Mouse (Mus musculus) hindbrain, embryonic 14.5 days (tissue): ENCODE measurements around the gene Ubqln1. TPM values are rescaled to one million over a fixed set of nuclear protein-coding genes. Genes with fewer than 3 reads are reported as not detected.
A peak's percentile ranks its signal among the peaks of the same experiment; 100 is the strongest.

Experiments
- ATAC-seq: fragments of 200-750 bp; cut with Nextera tagmentation; 2 replicates; pipeline ENCODE4 v1.8.0; 2017; ENCODE audit warnings: moderate number of reproducible peaks, mild to moderate bottlenecking, moderate TSS enrichment, moderate library complexity; ENCODE audit not compliant: low FRiP score
- DNase-seq: peaks from one replicate; pipeline ENCODE4 v3.0.0-alpha.2; 2015; ENCODE audit warnings: low spot score
- H3K27ac ChIP-seq: fragments of 300-500 bp; sonication (generic); 2 replicates; pipeline ENCODE4 v1.5.1; 2014; ENCODE audit warnings: mild to moderate bottlenecking, moderate library complexity
- H3K27me3 ChIP-seq: fragments of 300-500 bp; sonication (generic); 2 replicates; pipeline ENCODE4 v1.6.1; 2014; ENCODE audit warnings: mild to moderate bottlenecking, low read length, mixed read lengths; ENCODE audit not compliant: control insufficient read depth, insufficient read depth
- H3K36me3 ChIP-seq: fragments of 300-500 bp; sonication (generic); replicated peaks from 2 replicates; pipeline ENCODE4 v1.6.1; 2014; ENCODE audit not compliant: control insufficient read depth, insufficient read depth
- H3K4me1 ChIP-seq: fragments of 300-500 bp; sonication (generic); replicated peaks from 2 replicates; pipeline ENCODE4 v1.6.1; 2014; ENCODE audit warnings: antibody characterized with exemption, low read length, mixed read lengths; ENCODE audit not compliant: control insufficient read depth, insufficient read depth
- H3K4me2 ChIP-seq: fragments of 300-500 bp; sonication (generic); replicated peaks from 2 replicates; pipeline ENCODE4 v1.6.1; 2014; ENCODE audit warnings: mild to moderate bottlenecking, moderate library complexity
- H3K4me3 ChIP-seq: fragments of 300-500 bp; sonication (generic); replicated peaks from 2 replicates; pipeline ENCODE4 v1.5.1; 2014; ENCODE audit warnings: mild to moderate bottlenecking, low read length
- H3K9ac ChIP-seq: fragments of 300-500 bp; sonication (generic); 2 replicates; pipeline ENCODE4 v1.6.1; 2014
- H3K9me3 ChIP-seq: fragments of 300-500 bp; sonication (generic); 2 replicates; pipeline ENCODE4 v1.6.1; 2016; ENCODE audit warnings: low read length; ENCODE audit not compliant: control insufficient read depth
- WGBS: fragments of 180-500 bp; shearing (Covaris S2); extraction: QIAGEN DNeasy Blood & Tissue Kit; methylation state at CpG from one replicate; pipeline ENCODE4 v1.1.7; 2014; 5-methylcytosine and 5-hydroxymethylcytosine counted together
- polyA plus RNA-seq: library from polyadenylated mRNA; unstranded; fragments of >200 nt; fragmentation: Nextera tagmentation; extraction: Ambion mirVana; gene quantifications from 2 replicates; pipeline ENCODE4 v1.2.1, GENCODE M21; 2014

Ubqln1 gene
- polyA plus RNA-seq, 1 experiment from 2014 or later = 120 TPM

DNA sequence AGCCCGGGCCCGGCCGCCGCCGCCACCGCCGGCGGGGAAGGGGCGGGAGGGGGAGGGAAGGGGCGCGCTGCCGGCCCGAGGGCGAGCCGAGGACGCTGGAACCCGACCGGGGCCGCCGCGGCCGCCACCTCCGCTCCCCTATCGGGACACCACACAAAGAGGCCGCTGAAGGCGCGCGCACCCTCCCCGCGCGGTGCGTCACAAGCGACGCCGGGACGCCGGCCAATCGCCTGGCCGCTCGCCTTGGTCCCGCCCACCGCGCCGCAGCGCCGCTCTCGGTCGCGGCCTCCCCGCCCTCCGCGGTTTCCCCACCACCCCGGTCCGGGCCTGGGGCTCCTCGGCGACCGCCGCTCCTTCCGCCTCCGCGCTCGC is 87.1 kb downstream of the Ubqln1 start, which contains the start of gene Hnrnpa0:
Gene Hnrnpa0, minus strand, starts transcription at position 161 of the 372 bp plus-strand sequence.
- Histone ChIP-seq H3K4me1 (peaks cover 31% of the 10 kb centered on the region), H3K4me3 (peak within 1 kb of the TSS; percentile 93), H3K4me2 (peak within 1 kb of the TSS; percentile 83), H3K9ac (peak within 1 kb of the TSS; percentile 100), H3K27me3 (no peaks in the 10 kb centered on the region), H3K36me3 (peaks cover 10% of the 10 kb centered on the region), H3K9me3 (no peaks in the 10 kb centered on the region), H3K27ac (peak within 1 kb of the TSS; percentile 100)
- ATAC-seq (peak; percentile 95), DNase-seq (peak; percentile 96)
- 0% methylated on average over 31 of the region's 62 CpGs for WGBS

DNA sequence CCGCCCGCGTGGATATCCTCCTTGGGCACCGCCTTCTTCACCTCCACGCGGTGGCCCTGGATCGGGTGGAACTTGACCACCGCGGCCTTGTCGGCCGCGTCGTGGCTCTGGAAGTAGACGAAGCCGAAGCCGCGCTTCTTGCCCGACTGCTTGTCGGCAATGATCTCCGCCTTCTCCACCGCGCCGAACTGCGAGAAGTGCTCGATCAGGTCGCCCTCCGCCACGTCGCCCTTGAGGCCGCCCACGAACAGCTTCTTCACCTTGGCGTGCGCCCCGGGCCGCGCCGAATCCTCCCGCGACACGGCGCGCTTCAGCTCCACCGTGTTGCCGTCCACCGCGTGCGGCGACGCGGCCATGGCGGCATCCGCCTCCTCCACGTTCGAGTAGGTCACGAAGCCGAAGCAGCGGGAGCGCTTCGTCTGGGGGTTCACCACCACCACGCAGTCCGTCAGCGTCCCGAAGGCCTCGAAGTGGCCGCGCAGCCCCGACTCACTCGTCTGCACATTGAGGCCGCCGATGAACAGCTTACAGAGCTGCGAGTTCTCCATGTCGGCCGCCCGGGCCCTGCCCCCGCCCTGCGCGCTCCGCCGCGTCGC is 87.6 kb downstream of the Ubqln1 start:
- H3K27ac ChIP-seq = peak overlapping the region; percentile 100
- DNase-seq (peak; percentile 59), ATAC-seq (peak; percentile 44)
- H3K9ac ChIP-seq = peak overlapping the region; percentile 100
- H3K4me3 ChIP-seq = peak overlapping the region; percentile 93
- no peaks in the 10 kb centered on the region for H3K27me3 ChIP-seq
- peaks cover 10% of the 10 kb centered on the region for H3K36me3 ChIP-seq
- under 1% methylated on average over 79 of the region's 81 CpGs for WGBS
- peak overlapping the region; percentile 83 for H3K4me2 ChIP-seq
- peaks cover 36% of the 10 kb centered on the region for H3K4me1 ChIP-seq
- no peaks in the 10 kb centered on the region for H3K9me3 ChIP-seq

DNA sequence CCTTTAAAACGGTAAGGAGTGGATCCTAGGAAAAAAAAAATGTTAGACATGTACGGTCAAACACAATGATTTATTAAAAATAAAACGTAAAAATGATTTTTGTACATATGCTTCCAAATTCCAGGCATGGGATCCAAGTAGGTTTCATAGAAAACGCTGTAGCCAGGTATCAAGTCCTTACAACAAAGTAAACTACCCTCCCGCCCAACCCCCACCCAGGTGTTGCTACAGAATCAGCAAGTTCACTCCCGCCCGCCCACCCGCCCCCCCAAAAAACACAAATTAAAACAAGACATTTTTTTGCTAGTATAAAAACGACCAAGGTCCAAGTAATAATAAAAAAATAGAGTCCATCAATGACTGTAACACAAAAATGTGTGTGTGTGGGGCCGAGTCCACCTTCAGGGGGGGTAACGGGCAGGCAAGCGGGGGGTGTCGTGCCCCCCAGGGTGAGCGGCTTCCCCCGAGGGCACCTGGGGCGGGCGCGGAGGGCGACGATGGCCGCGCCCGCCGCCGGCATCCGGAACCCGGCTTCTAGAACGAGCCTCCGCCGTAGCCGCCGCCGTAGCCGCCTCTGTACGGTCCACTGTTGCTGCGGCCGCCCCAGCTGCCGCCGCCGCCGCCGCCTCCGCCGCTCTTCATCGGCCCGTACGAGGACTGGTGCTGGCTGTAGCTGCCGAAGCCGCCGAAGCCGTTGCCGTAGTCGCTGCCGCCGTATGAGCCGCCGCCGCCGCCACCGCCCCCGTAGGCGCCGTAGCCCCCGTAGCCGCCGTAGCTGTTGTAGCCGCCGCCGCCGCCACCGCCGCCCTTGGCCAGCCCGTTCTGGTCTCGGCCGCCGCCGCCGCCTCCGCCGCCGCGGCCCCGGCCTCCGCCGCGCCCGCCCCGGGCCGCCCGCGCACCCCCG is 88.3 kb downstream of the Ubqln1 start:
- H3K9me3 ChIP-seq = no peaks in the 10 kb centered on the region
- H3K4me1 ChIP-seq = peaks cover 40% of the 10 kb centered on the region
- H3K27ac ChIP-seq = peak overlapping the region; percentile 100
- peaks cover 10% of the 10 kb centered on the region for H3K36me3 ChIP-seq
- under 1% methylated on average over 61 of the region's 92 CpGs for WGBS
- no peaks in the 10 kb centered on the region for H3K27me3 ChIP-seq
- H3K9ac ChIP-seq = peak overlapping the region; percentile 100
- H3K4me2 ChIP-seq = peak overlapping the region; percentile 83
- DNase-seq (peak; percentile 23), ATAC-seq (no peak)
- H3K4me3 ChIP-seq = peak overlapping the region; percentile 93

Other genes with a start within 250 kb of the Ubqln1 start
- gene Klhl3, start 102.1 kb downstream of the Ubqln1 start, polyA plus RNA-seq = 10.8 and 11.9 TPM in 2 replicates
- gene Hnrnpa0, start 87.1 kb downstream of the Ubqln1 start, polyA plus RNA-seq = 50.2 and 56.9 TPM in 2 replicates
- gene Idnk, start 58.0 kb downstream of the Ubqln1 start, polyA plus RNA-seq = 53.4 and 63.2 TPM in 2 replicates
- 25.6 and 29.9 TPM in 2 replicates for gene Gkap1, start 60.0 kb upstream of the Ubqln1 start, polyA plus RNA-seq
- 2.7 and 3.1 TPM in 2 replicates for gene Kif27, start 143.5 kb upstream of the Ubqln1 start, polyA plus RNA-seq
- 25.6 and 26.3 TPM in 2 replicates for gene 2210016F16Rik, start 169.6 kb upstream of the Ubqln1 start, polyA plus RNA-seq
- gene Rmi1, start 186.6 kb upstream of the Ubqln1 start, polyA plus RNA-seq = 24.3 and 24.9 TPM in 2 replicates
- gene Hnrnpk, start 187.7 kb upstream of the Ubqln1 start, polyA plus RNA-seq = 1,306 and 1,409 TPM in 2 replicates